Mouse (Mus musculus) heart, adult 2 months (tissue): Measurements from ENCODE around the gene Cd38.
A peak's percentile ranks its signal among the peaks of the same experiment; 100 is the strongest.

Experiments
- CTCF ChIP-seq: fragments of 200-600 bp; IDR thresholded peaks from 2 replicates; pipeline ENCODE4 v1.8.1; 2022; ENCODE audit warnings: antibody characterized with exemption, mild to moderate bottlenecking, moderate library complexity
- EP300 ChIP-seq: fragments of 200-500 bp; IDR thresholded peaks from 2 replicates; pipeline ENCODE4 v1.6.1; 2011; ENCODE audit warnings: low read depth, low read length, control low read depth; ENCODE audit not compliant: insufficient read depth

DNA sequence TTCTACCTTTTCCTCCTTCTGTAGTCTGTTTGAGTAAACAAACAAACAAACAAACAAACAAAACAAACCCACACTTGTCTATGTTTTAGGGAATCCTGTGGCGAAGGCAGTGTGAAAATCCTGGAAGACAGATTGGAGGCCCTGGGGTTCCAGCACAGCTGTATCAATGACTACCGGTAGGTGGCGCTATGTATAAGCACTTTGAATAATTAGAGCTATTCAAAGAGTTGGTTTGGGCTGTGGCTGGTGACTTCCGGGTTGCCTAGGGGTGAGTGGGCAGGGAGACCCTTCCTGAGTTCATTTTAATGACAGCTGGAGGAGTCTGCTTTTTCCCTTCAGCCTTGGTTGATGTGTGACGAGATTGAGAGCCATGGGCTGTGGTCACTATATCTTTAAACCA is 31.0 kb upstream of the Cd38 start:
- TF ChIP-seq EP300 (no peak), CTCF (peak; percentile 91)
